Mouse (Mus musculus) brain, adult 2 months (tissue): ENCODE measurements around the gene Tanc1.

ENCODE experiments used
- DNase-seq: peaks from one replicate; pipeline ENCODE4 v3.0.0; 2011; ENCODE audit warnings: low read depth, low spot score

Gene Tanc1

GRCm38 (mm10) chr2:59651801-59652200 is 40.0 kb downstream of the Tanc1 start:
- DNase-seq, result peak; percentile 50

GRCm38 (mm10) chr2:59652702-59653101 is 40.9 kb downstream of the Tanc1 start:
- DNase-seq, result no peak

GRCm38 (mm10) chr2:59653306-59654165 is 41.7 kb downstream of the Tanc1 start:
- DNase-seq, result peak; percentile 80

GRCm38 (mm10) chr2:59655471-59655870 is 43.6 kb downstream of the Tanc1 start:
- DNase-seq, result peak; percentile 71

GRCm38 (mm10) chr2:59656680-59657079 is 44.8 kb downstream of the Tanc1 start:
- no peak for DNase-seq

DNA sequence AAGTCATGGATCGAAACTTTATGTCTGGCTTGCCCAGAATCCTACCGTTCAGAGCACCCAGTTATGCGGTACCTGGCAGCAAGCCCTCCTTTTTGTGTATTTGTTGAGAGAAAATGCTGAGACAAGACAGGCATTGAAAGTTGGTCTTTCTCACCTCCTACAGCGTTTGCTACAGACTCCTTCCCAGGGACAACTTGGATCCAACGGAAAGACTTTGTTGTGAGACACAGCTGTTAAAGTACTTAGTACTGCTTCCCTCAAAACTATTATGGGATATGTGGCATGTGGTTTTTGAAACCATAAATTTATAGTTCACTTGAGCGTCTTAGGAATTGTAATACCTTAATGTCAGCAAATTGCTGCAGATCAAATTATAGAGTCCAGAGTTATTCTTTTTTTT is 47.8 kb downstream of the Tanc1 start:
- peak; percentile 31 for DNase-seq

DNA sequence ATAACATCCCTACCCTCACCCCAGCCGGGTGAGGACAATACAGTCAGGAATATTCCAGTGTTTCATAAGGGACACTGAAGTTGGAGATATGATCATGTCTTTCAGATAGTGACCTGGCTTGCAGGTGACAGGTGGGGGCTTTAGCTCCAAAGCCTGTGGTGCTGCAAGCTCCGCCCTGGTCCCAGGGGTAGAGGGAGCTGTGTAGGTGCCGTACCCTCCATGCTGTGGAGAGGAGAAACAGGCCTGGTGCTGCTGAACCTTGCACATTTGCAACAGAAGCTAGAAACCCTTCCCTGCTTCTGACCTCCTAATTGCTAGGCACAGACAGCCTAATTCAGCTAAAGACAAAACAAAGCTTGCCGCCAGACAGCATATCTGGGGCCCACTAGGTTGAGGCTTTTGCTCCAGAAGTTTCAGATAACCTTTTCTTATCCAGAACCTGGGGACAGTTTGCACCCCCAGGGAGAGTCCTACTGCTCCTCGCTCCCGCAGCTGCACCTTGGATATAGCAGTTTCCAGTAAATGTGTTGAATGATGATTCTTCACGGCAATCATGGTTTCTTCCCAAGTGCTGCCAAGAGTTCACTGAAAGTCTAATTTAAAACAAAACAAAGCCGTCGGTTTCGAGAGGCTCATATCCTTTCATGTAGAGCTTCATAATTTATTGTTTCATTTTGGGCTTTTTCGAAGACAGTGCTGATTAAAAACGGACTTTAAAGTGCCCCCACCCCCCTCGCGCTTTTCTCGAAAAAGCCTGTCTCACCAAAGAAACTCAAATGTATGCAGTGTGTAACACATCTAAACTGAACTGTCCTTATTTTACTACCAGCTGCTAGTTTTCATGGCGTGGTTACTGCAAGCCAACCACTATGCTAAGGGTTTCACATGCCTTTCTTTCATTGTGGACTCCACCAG is 49.3 kb downstream of the Tanc1 start:
- DNase-seq, result no peak

DNA sequence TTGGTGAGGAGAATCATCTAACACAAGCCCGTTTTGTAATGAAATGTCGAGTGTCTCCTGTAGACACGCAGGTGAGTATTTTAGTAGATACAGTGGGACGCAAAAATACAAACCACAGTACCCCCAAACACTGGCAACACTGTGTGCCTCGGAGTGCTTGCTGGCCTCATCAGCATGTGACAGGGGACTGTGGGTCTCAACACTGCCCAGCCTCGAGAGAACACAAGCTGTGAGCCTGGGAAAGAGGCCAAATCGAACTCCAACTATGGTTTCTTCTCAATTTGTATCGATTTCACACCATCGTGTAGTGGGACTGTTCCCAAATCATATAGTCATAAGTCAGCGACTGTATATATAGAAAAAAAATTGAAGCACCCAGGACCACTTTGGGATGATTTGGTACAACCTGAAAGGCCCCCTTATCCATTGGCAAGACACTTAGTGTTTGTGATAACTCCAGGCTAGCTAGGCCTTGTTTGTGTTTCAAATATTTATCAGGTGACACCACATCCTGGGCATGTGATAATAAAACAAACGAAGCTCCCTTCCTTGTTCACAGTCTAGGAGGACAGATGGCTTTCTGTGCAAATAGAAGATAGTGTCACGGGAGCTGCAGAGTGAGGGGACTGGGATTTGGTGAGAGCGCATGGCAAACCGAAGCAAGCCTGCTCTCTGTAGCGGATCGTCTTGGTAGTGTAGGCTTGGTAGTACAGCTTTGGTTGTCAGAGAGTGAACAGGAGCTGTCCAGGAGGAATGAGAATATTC is 53.1 kb downstream of the Tanc1 start:
- peak; percentile 57 for DNase-seq

GRCm38 (mm10) chr2:59666533-59666932 is 54.7 kb downstream of the Tanc1 start:
- DNase-seq, result no peak

- peak; percentile 85 for DNase-seq
Observed at GRCm38 (mm10) chr2:59670087-59671060, 58.5 kb downstream of the Tanc1 start.

- DNase-seq, result no peak
Observed at GRCm38 (mm10) chr2:59671671-59672070, 59.8 kb downstream of the Tanc1 start.

- DNase-seq, result no peak
Observed at GRCm38 (mm10) chr2:59672086-59672485, 60.2 kb downstream of the Tanc1 start.

GRCm38 (mm10) chr2:59672686-59673085 is 60.8 kb downstream of the Tanc1 start:
- DNase-seq, result no peak

GRCm38 (mm10) chr2:59673351-59673750 is 61.5 kb downstream of the Tanc1 start:
- no peak for DNase-seq

GRCm38 (mm10) chr2:59673877-59674276 is 62.0 kb downstream of the Tanc1 start:
- DNase-seq, result no peak

DNA sequence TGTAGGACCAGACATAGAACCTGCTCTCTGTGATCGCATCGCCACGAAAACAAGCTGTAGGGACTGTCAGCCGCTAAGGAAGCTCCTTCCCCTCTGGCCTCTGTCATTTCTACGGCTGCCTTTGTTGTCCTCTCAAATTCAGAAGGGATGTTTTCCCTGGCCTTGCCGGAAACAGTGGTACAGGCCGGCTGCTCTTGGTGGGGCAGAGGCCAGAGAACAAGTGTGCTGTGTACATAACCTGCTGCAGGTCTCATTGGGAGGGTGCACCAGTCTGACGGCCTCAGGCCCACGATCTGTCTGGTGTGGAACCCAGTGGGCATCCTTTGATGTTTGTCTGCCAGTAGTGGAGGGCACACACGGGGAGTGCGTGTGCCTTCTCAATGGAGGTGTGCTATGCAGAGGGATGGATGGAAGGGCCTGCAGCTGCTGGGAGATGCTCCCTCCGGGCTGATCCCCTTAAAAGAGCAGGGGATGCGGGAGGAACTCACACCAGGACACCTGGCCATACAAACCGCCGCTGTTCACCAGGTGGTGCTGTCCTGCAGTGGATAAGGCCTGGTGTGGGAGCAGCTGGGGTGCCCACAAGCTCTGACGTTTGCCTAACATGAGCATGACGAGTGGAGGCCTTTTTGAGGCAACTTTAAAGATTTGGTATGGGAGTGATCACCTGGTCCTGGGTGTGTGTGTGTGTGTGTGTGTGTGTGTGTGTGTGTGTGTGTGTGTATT is 63.6 kb downstream of the Tanc1 start:
- DNase-seq, result no peak

- no peak for DNase-seq
Observed at GRCm38 (mm10) chr2:59676041-59676440, 64.2 kb downstream of the Tanc1 start.

- DNase-seq, result no peak
Observed at GRCm38 (mm10) chr2:59676442-59676841, 64.6 kb downstream of the Tanc1 start.

DNA sequence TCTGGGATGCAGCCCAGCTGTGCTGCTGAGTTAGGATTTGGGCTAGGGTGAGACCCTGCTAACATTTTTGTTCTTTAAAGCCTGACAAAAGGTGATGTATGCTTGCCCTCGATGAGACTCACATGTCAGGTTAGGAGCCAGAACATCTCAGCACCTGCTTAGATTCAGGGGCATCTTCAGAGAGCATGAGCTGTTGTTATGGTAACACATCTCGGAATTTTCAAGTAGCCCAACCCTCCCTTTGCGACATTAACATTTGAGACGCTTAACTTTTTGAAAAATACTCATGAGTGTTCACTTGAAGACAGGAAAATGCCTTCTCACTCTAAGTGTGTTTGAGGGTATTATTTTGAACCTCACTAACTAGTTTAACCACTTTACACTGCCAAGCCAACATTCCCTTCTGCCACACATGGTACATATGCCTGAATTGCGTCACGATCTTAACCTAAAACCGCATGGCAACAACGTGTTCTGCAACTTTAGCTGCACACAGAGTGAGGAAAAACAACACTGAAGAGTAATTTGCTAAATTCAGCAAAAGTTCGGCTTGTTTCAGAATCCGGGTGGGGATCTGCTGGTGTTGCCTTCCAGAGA is 67.7 kb downstream of the Tanc1 start:
- DNase-seq, result no peak
